Mouse (Mus musculus) lung, postnatal 36 days (tissue): ENCODE results near the gene Bloc1s2.
"Not testable (repeated sequence)": the region's sequence is repeated elsewhere in the genome, so short reads cannot be mapped to it uniquely, and the experiment has no call there.

Experiments used
- DNase-seq: peaks from one replicate; pipeline ENCODE4 v3.0.0; 2022; ENCODE audit warnings: mixed read lengths

Gene Bloc1s2

GRCm38 (mm10) chr19:44121137-44121536 is 25.1 kb downstream of the Bloc1s2 start:
- DNase-seq: no peak

GRCm38 (mm10) chr19:44120686-44121085 is 25.6 kb downstream of the Bloc1s2 start:
- not testable (repeated sequence) for DNase-seq

- no peak for DNase-seq
Measured at GRCm38 (mm10) chr19:44117793-44118192, 28.5 kb downstream of the Bloc1s2 start.

GRCm38 (mm10) chr19:44111706-44112105 is 34.5 kb downstream of the Bloc1s2 start:
- DNase-seq: no peak

GRCm38 (mm10) chr19:44110356-44110755 is 35.9 kb downstream of the Bloc1s2 start:
- DNase-seq: no peak

- peak; percentile 49 for DNase-seq
Measured at GRCm38 (mm10) chr19:44108996-44109395, 37.2 kb downstream of the Bloc1s2 start.

GRCm38 (mm10) chr19:44107661-44108521 is 38.4 kb downstream of the Bloc1s2 start:
- DNase-seq: no peak

- DNase-seq: peak; percentile 99
Measured at GRCm38 (mm10) chr19:44106831-44107660, 39.2 kb downstream of the Bloc1s2 start, which contains the start of gene Chuk. Gene Chuk (minus strand): TSS chr19:44107480.

GRCm38 (mm10) chr19:44104393-44104792 is 41.9 kb downstream of the Bloc1s2 start:
- no peak for DNase-seq

GRCm38 (mm10) chr19:44103001-44103400 is 43.2 kb downstream of the Bloc1s2 start:
- DNase-seq: no peak

- DNase-seq: no peak
Measured at GRCm38 (mm10) chr19:44100840-44101239, 45.4 kb downstream of the Bloc1s2 start.
